Mouse (Mus musculus) lung, embryonic 14.5 days (tissue): ENCODE measurements around the gene Pacs1. TPM values are rescaled to one million over a fixed set of nuclear protein-coding genes. Genes with fewer than 3 reads are reported as not detected.

Source experiments
- ATAC-seq: fragments of 200-750 bp; cut with Nextera tagmentation; 2 replicates; pipeline ENCODE4 v1.8.0; 2017; ENCODE audit warnings: mild to moderate bottlenecking, moderate TSS enrichment, moderate library complexity; ENCODE audit not compliant: insufficient read depth
- DNase-seq: peaks from one replicate; pipeline ENCODE4 v3.0.0-alpha.2; 2015
- H3K27ac ChIP-seq: fragments of 300-500 bp; sonication (generic); 2 replicates; pipeline ENCODE4 v1.5.1; 2014; ENCODE audit warnings: low read depth, mild to moderate bottlenecking, moderate library complexity
- H3K27me3 ChIP-seq: fragments of 300-500 bp; sonication (generic); 2 replicates; pipeline ENCODE4 v1.6.1; 2014; ENCODE audit warnings: low read length, control low read depth; ENCODE audit not compliant: insufficient read depth
- H3K36me3 ChIP-seq: fragments of 300-500 bp; sonication (generic); 2 replicates; pipeline ENCODE4 v1.6.1; 2014; ENCODE audit warnings: control low read depth; ENCODE audit not compliant: insufficient read depth
- H3K4me1 ChIP-seq: fragments of 300-500 bp; sonication (generic); 2 replicates; pipeline ENCODE4 v1.6.1; 2014; ENCODE audit warnings: antibody characterized with exemption, control low read depth; ENCODE audit not compliant: insufficient read depth
- H3K4me2 ChIP-seq: fragments of 300-500 bp; sonication (generic); 2 replicates; pipeline ENCODE4 v1.6.1; 2014; ENCODE audit warnings: mild to moderate bottlenecking
- H3K4me3 ChIP-seq: fragments of 300-500 bp; sonication (generic); 2 replicates; pipeline ENCODE4 v1.5.1; 2014; ENCODE audit warnings: low read depth, low read length
- H3K9ac ChIP-seq: fragments of 300-500 bp; sonication (generic); 2 replicates; pipeline ENCODE4 v1.6.1; 2014
- H3K9me3 ChIP-seq: fragments of 300-500 bp; sonication (generic); 2 replicates; pipeline ENCODE4 v1.6.1; 2016; ENCODE audit warnings: low read depth, low read length, control low read depth
- CTCF ChIP-seq: IDR thresholded peaks from 2 replicates; pipeline ENCODE4 v1.5.1; 2016; ENCODE audit warnings: antibody characterized with exemption, low read depth
- WGBS: fragments of 180-500 bp; shearing (Covaris S2); extraction: QIAGEN DNeasy Blood & Tissue Kit; methylation state at CpG from one replicate; pipeline ENCODE4 v1.1.7; 2014; 5-methylcytosine and 5-hydroxymethylcytosine counted together
- polyA plus RNA-seq: library from polyadenylated mRNA; unstranded; fragments of >200 nt; fragmentation: Nextera tagmentation; extraction: Ambion mirVana; gene quantifications from 2 replicates; pipeline ENCODE4 v1.2.1, GENCODE M21; 2014

The Pacs1 gene
- polyA plus RNA-seq, 1 experiment from 2014 or later = 31.8 TPM

DNA sequence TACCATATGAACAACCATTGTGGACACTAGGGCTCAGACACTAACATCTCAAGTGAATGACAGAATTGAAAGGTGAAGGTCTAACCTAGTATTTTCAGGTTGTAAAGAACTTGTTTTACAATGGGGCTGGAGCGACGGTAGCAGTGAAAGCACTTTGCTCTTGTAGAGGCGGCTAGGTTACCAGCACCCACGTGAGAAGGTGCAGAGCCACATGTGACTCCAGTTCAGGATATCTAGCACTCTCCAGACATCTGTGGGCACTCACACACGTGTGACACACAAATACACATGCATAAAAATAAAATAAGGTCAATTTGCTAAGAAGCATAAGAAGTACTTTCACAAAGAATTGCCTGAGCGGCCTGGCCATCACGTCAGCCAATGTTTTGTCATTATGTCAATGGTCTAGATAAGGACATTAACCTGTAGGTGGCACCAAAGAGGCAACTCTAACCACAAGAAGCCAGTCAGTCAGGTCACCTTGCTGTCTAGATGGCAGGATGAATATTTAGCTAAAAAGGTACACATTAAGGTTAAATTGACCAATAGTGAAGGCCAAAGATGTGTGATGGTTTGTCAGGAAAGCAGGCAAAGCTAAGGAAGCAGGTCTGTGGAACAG is 77.4 kb downstream of the Pacs1 start:
- H3K27me3 ChIP-seq = no peaks in the 10 kb centered on the region
- WGBS = 56% methylated on average over 7 of the region's 7 CpGs
- peak; percentile 84 for DNase-seq
- no peak for ATAC-seq
- peak; percentile 70 for TF ChIP-seq CTCF
- no peak overlapping the region for H3K27ac ChIP-seq
- no peaks in the 10 kb centered on the region for H3K4me1 ChIP-seq
- no peaks in the 10 kb centered on the region for H3K9me3 ChIP-seq
- H3K4me3 ChIP-seq = no peak overlapping the region
- no peak overlapping the region for H3K9ac ChIP-seq
- H3K4me2 ChIP-seq = no peak overlapping the region
- H3K36me3 ChIP-seq = no peaks in the 10 kb centered on the region

- Histone ChIP-seq H3K9ac (no peak overlapping the region), H3K9me3 (no peaks in the 10 kb centered on the region), H3K27me3 (no peaks in the 10 kb centered on the region), H3K4me1 (no peaks in the 10 kb centered on the region), H3K4me2 (no peak overlapping the region), H3K36me3 (no peaks in the 10 kb centered on the region), H3K4me3 (no peak overlapping the region), H3K27ac (no peak overlapping the region)
- no peak for DNase-seq
- no peak for TF ChIP-seq CTCF
- no peak for ATAC-seq
These were observed 80.5 kb downstream of the Pacs1 start for GRCm38 (mm10) chr19:5192397-5192796.

- no peak for TF ChIP-seq CTCF
- Histone ChIP-seq H3K4me1 (no peaks in the 10 kb centered on the region), H3K27me3 (no peaks in the 10 kb centered on the region), H3K27ac (no peak overlapping the region), H3K9me3 (peaks cover 5% of the 10 kb centered on the region; the same call in 1 of the 2 replicates), H3K4me3 (no peak overlapping the region), H3K36me3 (no peaks in the 10 kb centered on the region), H3K4me2 (no peak overlapping the region), H3K9ac (no peak overlapping the region)
- DNase-seq (peak; percentile 13), ATAC-seq (no peak)
- WGBS = 86% methylated on average over 2 of the region's 2 CpGs
These were observed 85.5 kb downstream of the Pacs1 start for GRCm38 (mm10) chr19:5187439-5187838.

GRCm38 (mm10) chr19:5181926-5182325 is 91.0 kb downstream of the Pacs1 start:
- peak; percentile 27 for DNase-seq
- no peak overlapping the region for H3K4me3 ChIP-seq
- 59% methylated on average over 2 of the region's 2 CpGs for WGBS
- H3K27me3 ChIP-seq = no peaks in the 10 kb centered on the region
- H3K4me2 ChIP-seq = no peak overlapping the region
- TF ChIP-seq CTCF = no peak
- ATAC-seq = no peak
- no peaks in the 10 kb centered on the region for H3K36me3 ChIP-seq
- H3K4me1 ChIP-seq = no peaks in the 10 kb centered on the region
- no peak overlapping the region for H3K27ac ChIP-seq
- H3K9me3 ChIP-seq = peaks cover 5% of the 10 kb centered on the region; the same call in 1 of the 2 replicates
- no peak overlapping the region for H3K9ac ChIP-seq

DNA sequence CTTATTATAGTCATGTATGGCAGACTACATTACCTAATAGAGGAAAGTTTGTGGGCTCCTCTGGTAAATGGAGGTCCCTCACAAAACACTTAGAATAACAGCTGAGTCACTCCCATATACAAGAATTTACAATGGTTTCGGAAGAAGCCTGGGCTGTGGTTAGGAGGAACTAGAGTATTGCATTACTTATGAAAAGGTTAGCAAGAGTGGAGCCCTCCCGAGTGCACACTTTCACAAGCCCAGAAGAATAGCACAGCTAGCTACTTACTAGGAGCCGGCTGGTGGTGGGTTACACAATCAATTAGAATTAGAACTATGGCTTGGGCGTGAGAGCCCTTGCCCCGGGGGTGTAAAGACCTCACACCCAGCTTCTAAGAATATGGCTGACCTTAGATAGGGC is 94.3 kb downstream of the Pacs1 start:
- ATAC-seq (no peak), DNase-seq (no peak)
- no peak overlapping the region for H3K4me2 ChIP-seq
- no peaks in the 10 kb centered on the region for H3K36me3 ChIP-seq
- H3K9me3 ChIP-seq = no peaks in the 10 kb centered on the region
- H3K27me3 ChIP-seq = no peaks in the 10 kb centered on the region
- no peak overlapping the region for H3K27ac ChIP-seq
- WGBS = 80% methylated on average over 5 of the region's 5 CpGs
- H3K4me3 ChIP-seq = no peak overlapping the region
- TF ChIP-seq CTCF = no peak
- no peaks in the 10 kb centered on the region for H3K4me1 ChIP-seq
- H3K9ac ChIP-seq = no peak overlapping the region

DNA sequence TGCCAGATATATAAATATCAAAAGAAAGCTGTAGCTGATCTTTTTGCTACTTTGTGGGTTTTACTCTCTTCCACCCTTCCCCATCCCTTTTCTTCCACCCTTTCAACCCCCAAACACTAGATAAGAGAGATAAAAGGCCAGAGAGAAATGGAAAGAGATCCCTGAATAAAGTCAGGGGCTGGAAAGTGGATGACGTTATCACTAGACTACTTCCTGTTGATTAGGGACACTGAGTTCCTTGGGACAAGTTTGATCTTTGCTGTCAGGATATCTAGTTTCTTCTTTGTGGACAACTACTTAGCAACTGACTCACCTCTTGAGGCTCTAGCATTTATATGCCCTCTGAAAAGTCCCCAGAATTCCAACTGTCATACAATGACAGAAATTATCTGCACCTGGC is 102.5 kb downstream of the Pacs1 start:
- no peak overlapping the region for H3K4me2 ChIP-seq
- no peak for TF ChIP-seq CTCF
- no peak for ATAC-seq

DNA sequence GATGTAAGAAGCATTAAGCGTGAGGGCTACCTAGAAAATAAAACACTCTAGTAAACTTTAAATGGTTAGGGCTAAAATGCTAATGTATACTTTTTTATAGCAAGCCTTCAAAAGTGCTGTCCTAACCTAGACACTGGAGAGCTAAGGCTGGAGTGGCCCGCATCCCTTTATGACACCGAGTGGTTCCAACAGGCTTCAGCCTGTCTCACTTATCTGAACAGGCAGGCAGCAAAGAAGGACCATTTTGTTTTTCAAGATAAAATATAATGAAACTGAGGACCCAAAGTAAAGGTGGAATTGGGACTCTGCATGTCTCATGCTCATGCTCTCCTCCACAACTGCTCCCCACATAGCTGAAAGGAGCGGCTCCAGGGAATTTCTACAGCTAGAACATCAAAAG is 105.4 kb downstream of the Pacs1 start:
- no peak overlapping the region for H3K4me2 ChIP-seq

More for the DNA sequence above, 102.5 kb downstream of the Pacs1 start:
- DNase-seq = no peak
- no peaks in the 10 kb centered on the region for H3K9me3 ChIP-seq
- no peak overlapping the region for H3K9ac ChIP-seq
- no peak overlapping the region for H3K27ac ChIP-seq
- no peak overlapping the region for H3K4me3 ChIP-seq
- no peaks in the 10 kb centered on the region for H3K36me3 ChIP-seq
- WGBS = 50% methylated on average over 1 of the region's 1 CpGs
- H3K27me3 ChIP-seq = no peaks in the 10 kb centered on the region
- H3K4me1 ChIP-seq = no peaks in the 10 kb centered on the region

GRCm38 (mm10) chr19:5164380-5164779 is 108.5 kb downstream of the Pacs1 start:
- TF ChIP-seq CTCF = peak; percentile 43
- Histone ChIP-seq H3K4me1 (no peaks in the 10 kb centered on the region), H3K9me3 (no peaks in the 10 kb centered on the region), H3K27ac (no peak overlapping the region), H3K9ac (no peak overlapping the region), H3K4me3 (no peak overlapping the region), H3K36me3 (no peaks in the 10 kb centered on the region), H3K27me3 (no peaks in the 10 kb centered on the region), H3K4me2 (no peak overlapping the region)
- ATAC-seq (no peak), DNase-seq (peak; percentile 37)
- WGBS = 58% methylated on average over 2 of the region's 2 CpGs

More for the DNA sequence above, 105.4 kb downstream of the Pacs1 start:
- H3K27me3 ChIP-seq = no peaks in the 10 kb centered on the region
- H3K9me3 ChIP-seq = no peaks in the 10 kb centered on the region
- no peak for DNase-seq
- no peak overlapping the region for H3K4me3 ChIP-seq
- H3K27ac ChIP-seq = no peak overlapping the region
- no peak for TF ChIP-seq CTCF
- WGBS = 85% methylated on average over 4 of the region's 4 CpGs
- no peaks in the 10 kb centered on the region for H3K36me3 ChIP-seq
- H3K9ac ChIP-seq = no peak overlapping the region
- no peak for ATAC-seq
- no peaks in the 10 kb centered on the region for H3K4me1 ChIP-seq
